Mouse (Mus musculus) erythroblast, embryonic 14.5 days (primary cell): ENCODE measurements around the gene Znrf4.

ENCODE experiments used
- GATA1 ChIP-seq: IDR thresholded peaks from 2 replicates; pipeline ENCODE4 v1.6.1; 2012; ENCODE audit warnings: low read length, inconsistent platforms, mixed read lengths
- TAL1 ChIP-seq: IDR thresholded peaks from 3 replicates; pipeline ENCODE4 v1.6.1; 2012; ENCODE audit warnings: low read length, inconsistent platforms, mixed read lengths

DNA sequence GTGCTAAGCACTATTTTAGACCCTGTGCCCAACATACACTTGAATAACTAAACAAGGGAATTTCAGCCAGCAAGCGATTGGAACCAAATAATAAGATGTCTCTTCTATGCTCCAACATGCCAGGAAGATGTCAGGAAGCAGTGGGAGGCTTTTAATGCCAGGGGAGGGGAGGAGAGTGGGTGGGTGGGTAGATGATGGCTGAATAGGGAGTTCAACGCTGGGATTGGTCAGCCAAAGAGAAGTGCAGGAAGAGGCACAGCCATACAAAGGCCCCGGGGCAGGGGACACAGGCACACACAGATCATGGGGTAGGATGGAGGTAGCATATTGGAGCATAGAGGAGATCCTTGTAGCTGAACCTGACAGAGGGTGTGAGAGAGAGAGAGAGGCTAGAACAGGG, 24.6 kb upstream of the Znrf4 start:
- TF ChIP-seq TAL1 = no peak
- no peak for TF ChIP-seq GATA1
